Mouse (Mus musculus) E14TG2a.4 (cell line): ENCODE results near the gene Eif3c.

ENCODE experiments used
- H3K27me3 ChIP-seq: 2 replicates; pipeline ENCODE4 v1.6.1; 2014; ENCODE audit warnings: low read length, control low read depth; ENCODE audit not compliant: insufficient read depth
- H3K36me3 ChIP-seq: 2 replicates; pipeline ENCODE4 v1.6.1; 2014; ENCODE audit warnings: low read length, control low read depth; ENCODE audit not compliant: insufficient read depth
- H3K4me1 ChIP-seq: replicated peaks from 2 replicates; pipeline ENCODE4 v1.6.1; 2014; ENCODE audit warnings: low read depth, low read length, control low read depth
- H3K4me3 ChIP-seq: replicated peaks from 2 replicates; pipeline ENCODE4 v1.5.1; 2014; ENCODE audit warnings: mild to moderate bottlenecking, low read length
- H3K9me3 ChIP-seq: 2 replicates; pipeline ENCODE4 v1.6.1; 2014; ENCODE audit warnings: low read length, control low read depth
- CTCF ChIP-seq: conservative IDR thresholded peaks from 2 replicates; pipeline ENCODE4 v1.5.1; 2014; ENCODE audit warnings: low read length
- NANOG ChIP-seq: IDR thresholded peaks from 2 replicates; pipeline ENCODE4 v1.6.1; 2014; ENCODE audit warnings: borderline replicate concordance, low read length, mixed read lengths
- POU5F1 ChIP-seq: IDR thresholded peaks from 2 replicates; pipeline ENCODE4 v1.6.1; 2014; ENCODE audit warnings: low read length, borderline replicate concordance

Gene Eif3c

DNA sequence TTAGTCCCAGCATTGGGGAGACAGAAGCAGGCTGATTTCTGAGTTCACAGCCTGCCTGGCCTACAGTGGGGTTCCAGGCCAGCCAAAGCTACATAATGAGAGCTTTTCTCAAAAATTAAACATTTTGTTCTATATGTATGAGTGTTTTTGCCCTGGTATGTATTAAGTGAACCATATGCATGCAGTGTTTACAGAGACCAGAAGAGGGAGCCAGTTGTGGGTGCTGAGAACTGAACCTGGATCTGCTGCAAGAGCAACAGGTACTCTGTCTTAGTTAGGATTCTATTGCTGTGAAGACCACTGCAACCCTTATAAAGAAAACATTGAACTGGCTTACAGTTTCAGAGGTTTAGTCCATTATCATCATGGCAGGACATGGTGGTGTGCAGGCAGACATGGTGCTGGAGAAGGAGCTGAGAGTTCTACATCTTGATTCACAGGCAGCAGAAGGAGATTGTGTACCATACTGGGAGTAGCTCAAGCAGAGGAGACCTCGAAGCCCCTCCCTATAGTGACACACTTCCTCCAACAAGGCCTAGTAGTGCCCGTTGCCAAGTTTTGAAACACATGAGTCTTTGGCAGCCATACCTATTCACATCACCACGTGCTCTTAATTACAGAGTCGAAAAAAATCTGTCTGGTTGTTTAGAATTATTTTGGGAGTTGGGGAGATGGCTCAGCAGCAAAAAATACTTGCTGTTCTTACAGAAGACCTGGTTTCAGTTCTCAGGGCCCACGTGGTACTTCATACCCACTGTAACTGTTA lies 28.2 kb downstream of the Eif3c start:
- Histone ChIP-seq H3K4me1 (peaks cover 18% of the 10 kb centered on the region), H3K4me3 (no peak overlapping the region), H3K9me3 (no peaks in the 10 kb centered on the region), H3K36me3 (no peaks in the 10 kb centered on the region), H3K27me3 (peaks cover 22% of the 10 kb centered on the region)
- TF ChIP-seq CTCF (peak; percentile 75), POU5F1 (no peak)

DNA sequence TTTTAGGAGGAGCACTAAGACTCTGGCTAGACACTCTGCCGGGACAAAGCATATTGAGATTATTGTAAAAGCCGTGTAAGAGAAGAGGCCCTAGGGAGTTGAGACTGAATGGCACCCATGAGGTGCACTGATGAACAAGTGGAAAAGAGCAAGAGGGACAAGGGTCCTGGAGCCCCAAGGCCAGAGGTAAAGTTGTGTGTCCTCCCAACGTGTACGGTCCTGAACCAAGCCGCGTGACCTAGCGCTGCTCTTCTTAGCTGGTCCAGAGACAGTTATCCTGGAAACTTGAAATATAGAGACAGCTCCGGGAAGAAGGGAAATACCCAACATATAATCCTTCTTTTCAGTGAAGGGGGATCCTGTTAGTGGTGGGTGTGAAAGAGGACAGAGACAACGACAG lies 29.7 kb downstream of the Eif3c start:
- Histone ChIP-seq H3K36me3 (no peaks in the 10 kb centered on the region), H3K4me1 (peaks cover 18% of the 10 kb centered on the region), H3K9me3 (no peaks in the 10 kb centered on the region), H3K27me3 (peaks cover 22% of the 10 kb centered on the region), H3K4me3 (peak overlapping the region; percentile 76)
- TF ChIP-seq CTCF, result no peak
- no peak for TF ChIP-seq NANOG
- no peak for TF ChIP-seq POU5F1

DNA sequence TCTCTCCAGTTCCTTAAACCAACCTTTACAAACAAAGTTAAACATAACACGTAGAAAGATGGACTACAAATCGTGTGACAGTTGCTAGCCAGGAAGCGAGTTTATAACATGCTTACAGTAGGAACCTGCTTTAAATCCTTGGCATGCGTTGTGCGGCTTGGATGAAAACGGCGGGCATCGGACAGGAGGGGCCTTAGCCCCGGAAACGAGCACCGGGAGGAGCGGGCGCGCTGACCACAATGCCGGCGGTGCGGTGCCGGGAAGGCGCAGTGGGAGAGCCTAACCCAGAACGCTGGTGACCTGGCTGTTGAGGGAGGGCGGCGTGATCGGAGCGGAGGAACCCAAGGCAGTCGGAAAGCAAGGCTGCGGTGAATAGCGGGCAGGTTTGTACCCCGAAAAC lies 30.4 kb downstream of the Eif3c start:
- no peaks in the 10 kb centered on the region for H3K36me3 ChIP-seq
- H3K27me3 ChIP-seq, result peaks cover 22% of the 10 kb centered on the region
- peak overlapping the region; percentile 76 for H3K4me3 ChIP-seq
- TF ChIP-seq POU5F1 (no peak), CTCF (no peak), NANOG (no peak)
- H3K9me3 ChIP-seq, result no peaks in the 10 kb centered on the region
- H3K4me1 ChIP-seq, result peaks cover 18% of the 10 kb centered on the region

DNA sequence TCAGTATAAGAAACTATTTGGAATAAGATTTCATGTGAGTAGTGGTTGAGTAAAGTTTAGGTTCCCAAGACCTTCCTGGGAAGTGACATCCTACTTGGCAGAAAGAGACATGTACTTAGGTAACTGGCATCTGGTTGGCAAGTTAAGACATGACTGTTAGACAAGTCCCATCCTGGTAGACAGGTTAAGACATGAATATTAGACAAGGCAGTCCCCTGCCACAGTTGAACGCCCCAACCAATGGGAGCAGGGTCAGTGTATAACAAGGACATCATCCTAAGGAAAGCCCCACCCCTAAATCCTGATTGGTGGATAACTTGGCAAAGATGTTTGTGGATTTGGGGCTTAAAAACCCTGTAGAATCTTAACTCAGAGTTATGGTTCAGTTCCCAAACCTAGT lies 32.8 kb downstream of the Eif3c start:
- Histone ChIP-seq H3K27me3 (peaks cover 22% of the 10 kb centered on the region), H3K4me3 (no peak overlapping the region), H3K36me3 (no peaks in the 10 kb centered on the region), H3K4me1 (peaks cover 18% of the 10 kb centered on the region), H3K9me3 (no peaks in the 10 kb centered on the region)
- TF ChIP-seq NANOG, result no peak
- TF ChIP-seq POU5F1, result no peak
- no peak for TF ChIP-seq CTCF

DNA sequence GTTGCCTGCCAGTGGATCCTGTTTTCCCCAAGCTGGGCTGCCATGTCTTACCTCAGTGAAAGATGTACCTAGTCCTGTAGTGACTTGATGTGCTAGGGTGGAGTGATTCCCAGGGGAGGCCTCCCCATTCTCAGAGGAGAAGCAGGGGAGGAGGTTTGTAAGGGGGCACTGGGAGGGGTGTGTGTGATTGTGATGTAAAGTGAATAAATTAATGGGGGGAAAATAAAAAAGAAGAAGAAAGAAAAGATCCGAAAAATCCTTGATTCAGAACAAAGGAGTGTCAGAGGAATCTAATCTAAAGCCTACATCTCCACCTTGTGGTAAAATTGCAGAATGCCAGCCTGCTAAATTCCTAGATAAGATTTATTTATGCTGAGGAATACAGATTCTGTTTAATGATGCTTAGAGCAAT lies 38.0 kb downstream of the Eif3c start:
- Histone ChIP-seq H3K4me1 (peaks cover 3% of the 10 kb centered on the region; the same call in 1 of the 2 replicates), H3K36me3 (no peaks in the 10 kb centered on the region), H3K9me3 (no peaks in the 10 kb centered on the region), H3K27me3 (no peaks in the 10 kb centered on the region), H3K4me3 (no peak overlapping the region)
- TF ChIP-seq POU5F1 (no peak), CTCF (peak; percentile 97)

DNA sequence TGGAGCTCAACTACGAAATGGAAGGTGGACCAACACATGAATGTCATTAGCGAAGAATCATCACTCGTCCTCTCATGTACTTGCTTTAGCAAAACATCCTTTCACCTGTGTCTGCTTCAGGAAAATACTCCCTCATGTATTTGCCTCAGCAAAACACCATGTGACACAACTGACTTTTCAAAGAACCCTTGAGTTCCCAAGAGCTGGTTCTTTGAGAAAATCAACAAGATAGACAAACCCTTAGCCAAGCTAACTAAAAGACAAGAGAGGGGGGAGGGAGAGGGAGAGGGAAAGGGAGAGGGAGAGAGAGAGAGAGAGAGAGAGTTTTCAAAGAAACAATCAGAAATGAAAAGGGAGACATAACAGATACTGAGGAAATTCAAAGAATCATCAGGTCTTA lies 42.9 kb downstream of the Eif3c start:
- Histone ChIP-seq H3K4me1 (peaks cover 15% of the 10 kb centered on the region), H3K9me3 (no peaks in the 10 kb centered on the region), H3K27me3 (no peaks in the 10 kb centered on the region), H3K4me3 (no peak overlapping the region), H3K36me3 (no peaks in the 10 kb centered on the region)
- no peak for TF ChIP-seq NANOG
- TF ChIP-seq POU5F1, result no peak
- TF ChIP-seq CTCF, result no peak

DNA sequence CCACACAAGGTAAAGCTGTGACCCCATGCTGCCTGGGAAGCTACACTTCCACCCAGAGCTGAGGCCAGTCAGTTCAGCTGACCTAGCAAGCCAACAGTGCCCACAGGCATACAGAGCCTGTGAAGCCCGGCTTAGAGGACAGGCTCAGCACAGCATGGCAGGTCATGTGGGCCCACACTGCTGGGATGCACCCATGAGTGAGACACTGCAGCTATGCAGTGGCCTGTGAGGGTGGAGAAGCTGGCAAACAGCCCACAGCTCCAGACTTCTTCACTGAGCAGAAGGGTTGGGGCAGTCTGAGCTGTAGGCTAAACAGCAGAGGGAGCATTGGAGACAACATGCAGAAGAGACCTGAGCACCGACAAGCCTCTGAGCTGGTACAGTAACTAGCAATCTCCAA lies 46.7 kb downstream of the Eif3c start:
- Histone ChIP-seq H3K9me3 (no peaks in the 10 kb centered on the region), H3K36me3 (no peaks in the 10 kb centered on the region), H3K4me3 (no peak overlapping the region), H3K27me3 (no peaks in the 10 kb centered on the region), H3K4me1 (peaks cover 31% of the 10 kb centered on the region)
- TF ChIP-seq NANOG, result no peak
- no peak for TF ChIP-seq CTCF
- TF ChIP-seq POU5F1, result no peak

DNA sequence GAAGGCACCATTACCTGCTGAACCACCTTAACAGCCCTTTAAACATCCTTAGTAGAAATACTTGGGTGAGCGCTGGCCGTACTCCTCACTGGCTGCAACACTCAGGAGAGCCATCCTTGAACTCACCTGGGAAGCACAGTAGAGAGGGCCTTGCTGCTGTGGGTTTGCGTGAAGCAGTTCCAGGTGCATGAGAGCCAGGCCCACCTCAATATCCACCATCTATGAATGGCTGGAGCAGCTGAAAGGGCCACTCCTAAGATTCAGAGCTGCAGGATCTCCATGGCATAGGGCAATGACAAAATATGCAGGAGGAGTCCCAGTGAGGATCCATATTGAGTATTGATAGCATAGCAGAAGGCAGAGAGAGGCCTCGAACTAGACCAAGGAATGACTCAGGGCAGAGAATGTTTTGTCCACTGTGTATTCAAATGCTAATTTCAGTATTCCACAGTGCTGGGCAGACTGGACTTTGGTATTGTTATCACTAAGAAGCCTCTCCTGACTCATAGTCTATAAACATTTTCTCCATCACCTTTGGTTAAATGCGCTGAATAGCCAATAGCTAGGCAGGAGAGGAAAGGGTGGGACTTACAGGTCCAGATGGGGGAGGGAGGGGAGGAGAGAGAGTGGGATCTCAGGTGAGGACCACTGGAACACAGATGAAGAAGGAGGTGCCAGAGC lies 47.8 kb downstream of the Eif3c start:
- Histone ChIP-seq H3K36me3 (no peaks in the 10 kb centered on the region), H3K4me3 (no peak overlapping the region), H3K4me1 (peaks cover 31% of the 10 kb centered on the region), H3K27me3 (no peaks in the 10 kb centered on the region), H3K9me3 (no peaks in the 10 kb centered on the region)
- TF ChIP-seq POU5F1 (no peak), CTCF (no peak), NANOG (no peak)
